Mouse (Mus musculus) liver, adult 2 months (tissue): ENCODE data around the gene Fam161b.

Source experiments
- CTCF ChIP-seq: fragments of 200-500 bp; IDR thresholded peaks from 2 replicates; pipeline ENCODE4 v1.5.1; 2011; ENCODE audit warnings: low read depth, low read length, control low read depth
- POLR2A ChIP-seq: fragments of 200-500 bp; IDR thresholded peaks from 2 replicates; pipeline ENCODE4 v1.6.1; 2011; ENCODE audit warnings: low read length, control low read depth; ENCODE audit not compliant: insufficient read depth; ENCODE audit errors: extremely low read depth

- no peak for TF ChIP-seq CTCF
- no peak for TF ChIP-seq POLR2A
Observed at GRCm38 (mm10) chr12:84316006-84316405, 45.6 kb downstream of the Fam161b start.
